Mouse (Mus musculus): ENCODE data around the gene Ccdc18.
"Not testable (repeated sequence)": the region's sequence is repeated elsewhere in the genome, so short reads cannot be mapped to it uniquely, and the experiment has no call there.

The Ccdc18 gene

DNA sequence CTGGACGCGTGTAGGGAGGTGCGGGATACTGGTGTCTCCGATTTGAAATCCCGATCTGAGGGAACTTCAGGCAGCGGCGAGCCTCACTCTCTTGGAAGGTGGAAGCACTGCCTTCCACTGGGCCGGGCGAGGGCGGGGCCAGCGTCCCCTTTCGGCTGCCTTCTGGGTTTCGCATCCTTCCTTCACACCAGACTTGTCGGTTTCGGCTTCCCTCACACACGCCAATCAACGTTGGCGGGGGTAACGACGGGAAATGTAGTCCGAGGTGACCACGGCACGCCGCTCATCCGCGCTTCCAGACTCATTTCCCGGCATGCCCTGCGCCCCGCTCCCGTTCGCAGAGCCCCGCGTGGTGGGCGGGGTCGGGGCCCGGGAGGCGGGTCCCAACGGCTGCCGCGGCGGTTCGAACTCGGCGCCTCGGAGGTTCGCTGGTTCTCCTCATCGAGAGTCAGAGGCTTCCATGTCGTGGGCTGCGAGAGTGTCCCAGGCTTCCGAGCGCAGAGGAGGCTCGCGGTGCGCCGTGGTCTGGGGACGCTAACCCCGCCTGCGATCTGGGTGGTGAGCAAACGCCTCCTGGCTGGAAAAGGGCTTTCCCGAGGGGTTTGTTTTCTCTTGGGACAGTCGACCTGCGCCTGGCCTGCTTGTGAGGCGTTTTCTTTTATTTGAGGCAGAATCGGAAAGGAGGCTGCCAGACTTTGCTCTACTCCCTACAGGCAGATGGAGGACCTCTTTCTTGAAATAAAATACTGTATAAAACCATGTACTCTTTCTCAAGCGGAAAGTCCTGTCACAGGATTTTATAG is at the start of gene Ccdc18, which contains the start of gene Tmed5:
Ccdc18 (plus strand) TSS at position 435 of the 803 bp plus-strand sequence.
Tmed5 (minus strand) TSS at position 180 of the 803 bp plus-strand sequence.
- H3K27me3 ChIP-seq (ENCODE audit: control insufficient read depth, insufficient read depth, low read length, poor library complexity, severe bottlenecking), result no peaks in the 10 kb centered on the region
- peaks cover 6% of the 10 kb centered on the region for H3K36me3 ChIP-seq (ENCODE audit: control insufficient read depth, insufficient read depth, low read length, poor library complexity, severe bottlenecking)
- peak; percentile 99 for DNase-seq (ENCODE audit: low read depth, low spot score)

DNA sequence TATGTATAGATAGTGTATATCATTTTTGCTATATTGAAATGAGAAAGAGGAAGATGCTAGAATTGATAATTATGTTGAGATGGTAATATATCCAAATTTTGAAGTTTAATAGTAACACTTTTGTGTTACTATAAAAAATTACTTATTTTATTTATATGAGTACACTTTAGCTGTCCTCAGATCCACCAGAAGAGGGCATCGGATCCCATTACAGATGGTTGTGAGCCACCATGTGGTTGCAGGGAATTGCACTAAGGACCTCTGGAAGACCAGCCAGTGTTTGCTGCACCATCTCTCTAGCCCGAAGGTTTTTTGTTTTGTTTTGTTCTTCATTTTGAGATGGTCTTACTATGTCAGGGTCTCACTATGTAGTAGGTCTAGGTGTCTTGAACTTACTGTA is 47.2 kb upstream of the Ccdc18 start:
- DNase-seq (ENCODE audit: low read depth, low spot score), result peak; percentile 17
- H3K27me3 ChIP-seq (ENCODE audit: control insufficient read depth, insufficient read depth, low read length, poor library complexity, severe bottlenecking), result no peaks in the 10 kb centered on the region
- H3K36me3 ChIP-seq (ENCODE audit: control insufficient read depth, insufficient read depth, low read length, poor library complexity, severe bottlenecking), result peaks cover 9% of the 10 kb centered on the region

DNA sequence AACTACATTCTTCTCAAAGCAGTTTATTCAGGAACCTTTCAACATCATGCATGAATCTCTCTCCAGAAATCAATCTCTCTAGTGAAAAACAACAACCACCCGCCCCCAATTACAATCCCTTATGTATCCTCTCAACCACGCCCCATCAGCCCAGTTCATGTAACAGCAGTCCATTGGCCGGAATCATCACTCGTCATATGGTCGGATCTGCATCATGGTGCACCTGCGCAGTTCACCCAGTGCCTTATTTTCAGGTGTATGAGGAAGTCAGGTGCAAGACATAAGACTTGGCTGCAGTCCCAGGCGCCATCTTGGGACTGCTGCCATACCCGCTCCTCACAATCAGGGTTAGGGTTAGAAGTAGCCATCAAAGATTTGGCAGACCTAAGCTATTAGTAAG is 39.9 kb upstream of the Ccdc18 start:
- DNase-seq (ENCODE audit: low read depth, low spot score); H3K27me3 ChIP-seq (ENCODE audit: control insufficient read depth, insufficient read depth, low read length, poor library complexity, severe bottlenecking): not testable (repeated sequence)
- peaks cover 11% of the 10 kb centered on the region; the same call in 1 of the 2 replicates for H3K36me3 ChIP-seq (ENCODE audit: control insufficient read depth, insufficient read depth, low read length, poor library complexity, severe bottlenecking)

DNA sequence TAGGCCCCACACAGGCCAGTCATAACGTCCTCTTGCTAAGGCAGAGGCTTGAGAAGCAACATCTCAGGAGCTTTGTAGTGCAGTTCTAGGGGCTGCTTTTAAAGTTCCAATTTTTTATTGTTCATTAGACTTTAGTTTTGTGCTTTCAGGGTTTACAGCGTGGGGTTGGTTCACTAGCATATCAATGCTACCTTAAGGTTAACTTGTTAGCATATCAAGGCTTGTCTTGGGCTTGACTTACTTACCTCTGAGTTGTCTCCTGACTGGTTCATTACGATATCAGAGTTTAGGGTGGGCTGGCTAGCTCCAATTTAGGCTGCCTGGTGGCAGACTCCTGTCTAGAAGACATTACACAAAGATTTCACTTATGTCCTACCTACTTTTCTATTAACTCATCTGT is 35.0 kb upstream of the Ccdc18 start:
- DNase-seq (ENCODE audit: low read depth, low spot score), result no peak
- peaks cover 6% of the 10 kb centered on the region for H3K36me3 ChIP-seq (ENCODE audit: control insufficient read depth, insufficient read depth, low read length, poor library complexity, severe bottlenecking)

DNA sequence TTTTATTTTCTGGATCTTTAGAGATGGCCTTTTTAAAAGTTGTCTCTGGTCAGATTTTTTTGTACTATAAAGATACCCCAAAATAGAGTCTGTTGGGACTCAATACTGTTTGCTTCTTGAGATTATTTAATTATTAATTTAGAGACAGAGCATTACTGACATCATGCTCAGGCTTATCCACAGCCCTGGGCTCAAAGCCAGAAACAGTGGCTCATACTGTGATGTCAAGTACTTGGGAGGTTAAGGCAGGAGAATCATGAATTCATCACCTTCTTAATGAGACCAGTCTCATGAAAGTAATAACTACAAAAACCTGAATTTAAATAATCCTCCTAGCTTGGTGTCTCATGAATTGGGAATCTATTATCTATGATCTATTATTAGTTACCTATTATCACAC is 32.5 kb upstream of the Ccdc18 start:
- no peak for DNase-seq (ENCODE audit: low read depth, low spot score)
- Histone ChIP-seq H3K27me3 (ENCODE audit: control insufficient read depth, insufficient read depth, low read length, poor library complexity, severe bottlenecking) (no peaks in the 10 kb centered on the region), H3K36me3 (ENCODE audit: control insufficient read depth, insufficient read depth, low read length, poor library complexity, severe bottlenecking) (peaks cover 9% of the 10 kb centered on the region)

More for the DNA sequence above, 35.0 kb upstream of the Ccdc18 start:
- no peaks in the 10 kb centered on the region for H3K27me3 ChIP-seq (ENCODE audit: control insufficient read depth, insufficient read depth, low read length, poor library complexity, severe bottlenecking)

DNA sequence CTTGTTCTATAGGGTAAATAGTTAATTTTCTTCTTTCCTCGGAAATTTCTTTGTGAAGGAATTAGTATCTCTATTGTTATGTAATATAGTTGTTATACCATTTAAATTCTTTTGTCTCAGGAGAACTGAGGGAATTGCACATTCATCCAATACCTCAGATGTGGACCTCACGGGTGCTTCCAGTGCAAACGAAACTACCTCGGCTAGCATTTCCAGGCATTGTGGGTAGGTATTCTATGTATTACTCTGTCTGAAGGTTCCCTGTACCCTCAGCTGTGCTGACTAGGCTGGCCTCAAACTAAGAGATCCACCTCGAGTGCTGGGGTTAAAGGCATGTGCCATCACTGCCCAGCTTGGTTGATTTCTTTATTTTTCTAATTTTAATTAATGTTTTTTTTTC is 28.4 kb upstream of the Ccdc18 start:
- DNase-seq (ENCODE audit: low read depth, low spot score), result no peak
- peaks cover 14% of the 10 kb centered on the region for H3K36me3 ChIP-seq (ENCODE audit: control insufficient read depth, insufficient read depth, low read length, poor library complexity, severe bottlenecking)
- no peaks in the 10 kb centered on the region for H3K27me3 ChIP-seq (ENCODE audit: control insufficient read depth, insufficient read depth, low read length, poor library complexity, severe bottlenecking)

DNA sequence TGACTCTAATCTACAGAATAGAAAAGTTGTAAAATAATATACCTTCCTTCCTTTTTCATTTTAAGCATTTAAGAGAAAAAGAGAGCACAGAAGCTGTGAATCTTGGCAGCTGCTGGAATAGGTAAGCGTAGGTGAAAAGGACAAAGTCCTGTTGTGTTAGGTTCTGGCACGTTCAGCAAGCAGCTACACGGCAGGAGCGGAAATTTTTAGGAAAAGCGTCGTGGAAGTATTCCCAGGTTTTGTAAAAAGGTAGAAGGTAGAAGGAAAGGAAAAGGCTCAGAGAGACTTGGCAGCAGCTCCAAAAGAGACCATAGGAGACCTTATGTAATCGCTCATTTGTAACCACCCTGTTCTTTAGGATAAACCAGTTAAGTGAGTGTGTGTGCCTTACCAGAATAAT is 23.3 kb upstream of the Ccdc18 start:
- no peak for DNase-seq (ENCODE audit: low read depth, low spot score)

DNA sequence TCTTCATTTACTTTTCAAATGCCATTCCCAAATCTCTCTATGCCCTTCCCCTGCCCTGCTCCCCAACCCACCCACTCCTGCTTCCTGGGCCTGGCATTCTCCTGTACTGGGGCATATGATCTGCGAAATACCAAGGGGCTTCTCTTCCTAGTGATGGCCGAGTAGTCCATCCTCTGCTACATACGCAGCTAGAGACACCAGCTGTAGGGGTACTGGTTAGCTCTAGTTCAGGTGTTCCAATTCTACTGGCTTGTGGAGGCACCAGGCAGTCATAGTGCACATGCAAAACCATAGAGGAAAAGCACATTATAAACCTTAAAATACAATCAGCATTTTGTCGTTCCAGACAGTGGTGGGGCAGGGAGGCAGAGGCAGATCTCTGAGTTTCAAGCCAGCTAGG is 15.0 kb upstream of the Ccdc18 start:
- Histone ChIP-seq H3K36me3 (ENCODE audit: control insufficient read depth, insufficient read depth, low read length, poor library complexity, severe bottlenecking) (peaks cover 4% of the 10 kb centered on the region; the same call in 1 of the 2 replicates), H3K27me3 (ENCODE audit: control insufficient read depth, insufficient read depth, low read length, poor library complexity, severe bottlenecking) (no peaks in the 10 kb centered on the region)
- no peak for DNase-seq (ENCODE audit: low read depth, low spot score)

More for the DNA sequence above, 23.3 kb upstream of the Ccdc18 start:
- H3K27me3 ChIP-seq (ENCODE audit: control insufficient read depth, insufficient read depth, low read length, poor library complexity, severe bottlenecking), result no peaks in the 10 kb centered on the region
- peaks cover 10% of the 10 kb centered on the region; the same call in 1 of the 2 replicates for H3K36me3 ChIP-seq (ENCODE audit: control insufficient read depth, insufficient read depth, low read length, poor library complexity, severe bottlenecking)

DNA sequence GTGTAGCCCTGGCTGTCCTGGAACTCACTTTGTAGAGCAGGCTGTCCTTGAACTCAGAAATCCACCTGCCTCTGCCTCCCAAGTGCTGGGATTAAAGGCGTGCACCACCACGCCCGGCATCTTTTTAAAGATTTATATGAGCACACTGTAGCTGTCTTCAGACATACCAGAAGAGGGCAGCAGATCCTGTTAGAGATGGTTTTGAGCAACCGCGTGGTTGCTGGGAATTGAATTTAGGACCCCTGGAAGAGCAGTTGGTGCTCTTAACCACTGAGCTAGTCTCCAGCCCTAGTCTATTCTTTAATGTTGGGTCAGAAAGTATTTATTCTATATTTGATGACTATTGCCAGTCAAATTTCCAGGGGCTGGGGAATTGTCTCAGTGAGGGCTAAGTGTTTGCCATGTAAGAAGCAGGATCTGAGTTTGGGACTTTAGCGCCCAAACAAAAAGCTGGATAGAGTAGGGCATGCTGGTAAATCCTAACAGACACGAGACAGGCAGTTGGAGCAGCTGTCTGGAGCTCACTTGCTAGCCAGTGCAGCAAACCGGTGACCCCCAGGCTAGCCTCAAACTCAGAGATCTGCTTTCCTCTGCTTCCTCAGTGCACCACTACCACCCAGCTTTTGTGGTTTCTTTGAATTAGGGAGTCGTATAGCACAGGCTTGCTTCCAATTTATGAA is 12.3 kb upstream of the Ccdc18 start:
- peak; percentile 13 for DNase-seq (ENCODE audit: low read depth, low spot score)
- no peaks in the 10 kb centered on the region for H3K27me3 ChIP-seq (ENCODE audit: control insufficient read depth, insufficient read depth, low read length, poor library complexity, severe bottlenecking)

DNA sequence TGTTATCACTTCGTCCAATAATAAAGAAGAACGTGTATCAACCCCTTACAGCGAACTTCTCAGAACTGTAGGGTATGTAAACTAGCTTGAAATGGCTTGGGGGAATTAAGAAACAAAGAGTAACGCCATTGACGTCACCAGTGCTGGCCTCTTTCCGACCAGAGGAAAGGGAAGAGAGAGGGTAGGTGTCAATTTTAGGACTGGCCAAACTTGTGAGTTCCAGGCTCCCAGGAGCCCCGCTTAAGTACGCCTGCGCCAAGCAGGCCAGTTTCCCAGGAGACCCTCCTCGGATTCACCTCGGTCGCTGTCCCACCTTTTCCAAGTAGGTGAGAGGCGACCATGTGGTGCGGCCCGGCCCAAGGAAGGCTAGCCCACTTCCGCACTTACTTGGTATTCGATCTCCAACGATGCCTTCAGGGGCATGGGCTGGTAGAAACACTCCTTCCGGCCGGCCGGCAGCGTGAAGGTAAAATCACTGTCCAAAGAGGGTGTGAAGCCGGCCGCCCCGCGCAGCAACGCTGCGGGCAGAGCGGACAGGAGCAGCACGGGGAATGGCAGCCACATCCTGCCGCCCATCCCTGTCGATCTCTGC is 730 bp upstream of the Ccdc18 start:
- H3K36me3 ChIP-seq (ENCODE audit: control insufficient read depth, insufficient read depth, low read length, poor library complexity, severe bottlenecking), result peaks cover 6% of the 10 kb centered on the region
- H3K27me3 ChIP-seq (ENCODE audit: control insufficient read depth, insufficient read depth, low read length, poor library complexity, severe bottlenecking), result no peaks in the 10 kb centered on the region
- DNase-seq (ENCODE audit: low read depth, low spot score), result peak; percentile 83

More for the DNA sequence above, 12.3 kb upstream of the Ccdc18 start:
- peaks cover 6% of the 10 kb centered on the region; the same call in 1 of the 2 replicates for H3K36me3 ChIP-seq (ENCODE audit: control insufficient read depth, insufficient read depth, low read length, poor library complexity, severe bottlenecking)

DNA sequence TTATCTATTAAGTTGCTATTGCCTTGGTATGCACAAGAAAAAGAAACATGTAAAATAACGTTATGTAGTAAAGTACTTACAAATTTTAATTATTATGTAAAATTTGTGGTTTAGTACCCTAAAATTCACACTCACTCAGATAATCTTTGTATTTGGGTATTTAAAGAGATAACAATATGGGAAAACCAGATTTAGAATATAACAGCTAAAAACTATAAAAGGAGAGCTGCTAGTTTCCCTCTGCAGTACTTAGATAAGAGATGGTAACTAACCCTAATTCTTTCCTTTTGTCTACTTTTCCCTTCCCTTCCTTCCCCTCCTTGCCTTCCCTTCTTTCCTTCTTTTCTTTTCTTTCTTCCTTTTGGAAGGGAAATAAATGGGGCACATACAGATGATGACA is 19.9 kb downstream of the Ccdc18 start:
- H3K27me3 ChIP-seq (ENCODE audit: control insufficient read depth, insufficient read depth, low read length, poor library complexity, severe bottlenecking), result no peaks in the 10 kb centered on the region
- no peaks in the 10 kb centered on the region for H3K36me3 ChIP-seq (ENCODE audit: control insufficient read depth, insufficient read depth, low read length, poor library complexity, severe bottlenecking)
- no peak for DNase-seq (ENCODE audit: low read depth, low spot score)

DNA sequence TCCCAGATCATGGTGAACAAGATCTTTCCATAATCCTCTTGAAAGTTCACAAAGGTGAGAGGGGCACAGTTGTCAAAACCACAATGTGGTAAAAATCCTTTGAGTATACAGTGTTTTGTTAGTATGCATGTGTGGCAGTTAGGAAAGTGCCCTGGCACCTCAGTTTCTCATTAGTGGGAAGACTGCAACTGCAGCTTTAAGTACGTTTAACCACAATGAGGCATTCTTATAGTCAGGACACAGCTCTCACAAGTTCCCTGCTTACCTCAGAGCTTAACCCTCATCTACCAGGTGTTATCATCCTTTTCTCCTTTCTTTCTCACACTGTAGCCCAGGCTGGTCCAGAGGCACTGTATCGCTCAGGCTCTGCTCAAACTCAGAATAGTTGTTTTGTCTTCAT is 28.1 kb downstream of the Ccdc18 start:
- DNase-seq (ENCODE audit: low read depth, low spot score), result no peak
- Histone ChIP-seq H3K27me3 (ENCODE audit: control insufficient read depth, insufficient read depth, low read length, poor library complexity, severe bottlenecking) (no peaks in the 10 kb centered on the region), H3K36me3 (ENCODE audit: control insufficient read depth, insufficient read depth, low read length, poor library complexity, severe bottlenecking) (no peaks in the 10 kb centered on the region)

DNA sequence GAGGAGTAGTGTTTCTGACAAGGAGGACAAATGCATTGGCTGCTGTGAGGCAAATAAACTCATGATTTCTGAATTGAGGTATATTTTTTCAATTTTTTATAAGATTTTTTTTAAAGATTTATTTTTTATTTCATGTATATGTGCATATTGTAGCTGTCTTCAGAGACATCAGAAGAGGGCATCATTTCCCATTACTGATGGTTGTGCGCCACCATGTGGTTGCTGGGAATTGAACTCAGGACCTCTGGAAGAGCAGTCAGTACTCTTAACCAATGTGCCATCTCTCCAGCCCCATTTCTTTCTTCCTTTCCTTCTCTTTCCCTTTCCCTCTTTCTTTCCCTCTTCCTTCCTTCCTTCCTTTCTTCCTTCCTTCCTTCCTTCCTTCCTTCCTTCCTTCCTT is 31.0 kb downstream of the Ccdc18 start:
- no peaks in the 10 kb centered on the region for H3K27me3 ChIP-seq (ENCODE audit: control insufficient read depth, insufficient read depth, low read length, poor library complexity, severe bottlenecking)
- peak; percentile 21 for DNase-seq (ENCODE audit: low read depth, low spot score)
- no peaks in the 10 kb centered on the region for H3K36me3 ChIP-seq (ENCODE audit: control insufficient read depth, insufficient read depth, low read length, poor library complexity, severe bottlenecking)

DNA sequence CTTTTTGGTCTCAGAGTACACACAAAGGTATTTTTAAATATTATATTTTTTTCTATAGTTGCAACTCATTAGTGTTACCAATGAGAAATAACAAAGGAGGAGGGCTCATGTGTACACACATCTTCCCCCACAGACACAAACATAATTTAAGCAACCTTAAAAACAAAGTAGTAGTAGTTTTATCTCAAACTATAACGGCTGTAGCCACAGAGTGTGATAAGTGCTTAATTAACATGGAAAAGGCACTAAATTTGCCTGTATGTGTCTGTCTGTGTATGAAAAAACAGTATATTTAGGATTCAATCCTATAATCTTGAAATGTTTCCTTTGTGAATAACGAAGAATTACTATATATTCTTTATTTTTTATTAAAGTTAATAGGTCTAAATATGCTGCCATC is 51.4 kb downstream of the Ccdc18 start:
- Histone ChIP-seq H3K36me3 (ENCODE audit: control insufficient read depth, insufficient read depth, low read length, poor library complexity, severe bottlenecking) (no peaks in the 10 kb centered on the region), H3K27me3 (ENCODE audit: control insufficient read depth, insufficient read depth, low read length, poor library complexity, severe bottlenecking) (no peaks in the 10 kb centered on the region)
- no peak for DNase-seq (ENCODE audit: low read depth, low spot score)

DNA sequence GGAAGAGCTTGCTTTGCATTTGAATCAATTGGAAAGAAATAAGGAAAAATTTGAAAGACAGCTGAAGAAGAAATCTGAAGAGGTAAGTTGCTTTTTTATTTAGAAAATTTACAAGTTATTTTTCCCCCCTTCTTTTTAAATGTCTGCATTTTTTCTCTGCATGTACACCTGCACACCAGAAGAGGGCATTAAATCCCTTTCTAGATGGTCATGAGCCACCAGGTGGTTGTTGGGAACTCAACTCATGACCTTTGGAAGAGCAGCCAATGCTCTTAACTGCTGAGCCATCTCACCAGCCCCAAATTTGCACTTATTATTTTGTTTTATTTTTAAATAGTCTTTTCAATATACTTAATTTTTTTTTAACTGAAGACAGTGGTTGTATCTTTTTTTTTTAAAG is 56.3 kb downstream of the Ccdc18 start:
- peak; percentile 6 for DNase-seq (ENCODE audit: low read depth, low spot score)

More for the DNA sequence above, 56.3 kb downstream of the Ccdc18 start:
- H3K36me3 ChIP-seq (ENCODE audit: control insufficient read depth, insufficient read depth, low read length, poor library complexity, severe bottlenecking), result no peaks in the 10 kb centered on the region
- no peaks in the 10 kb centered on the region for H3K27me3 ChIP-seq (ENCODE audit: control insufficient read depth, insufficient read depth, low read length, poor library complexity, severe bottlenecking)
